Mouse (Mus musculus) E14TG2a.4 (cell line): ENCODE measurements around the gene Ybx1.
"Not testable (repeated sequence)": the region's sequence is repeated elsewhere in the genome, so short reads cannot be mapped to it uniquely, and the experiment has no call there.

ENCODE experiments used
- H3K27me3 ChIP-seq: 2 replicates; pipeline ENCODE4 v1.6.1; 2014; ENCODE audit warnings: low read length, control low read depth; ENCODE audit not compliant: insufficient read depth
- H3K36me3 ChIP-seq: 2 replicates; pipeline ENCODE4 v1.6.1; 2014; ENCODE audit warnings: low read length, control low read depth; ENCODE audit not compliant: insufficient read depth
- H3K4me1 ChIP-seq: replicated peaks from 2 replicates; pipeline ENCODE4 v1.6.1; 2014; ENCODE audit warnings: low read depth, low read length, control low read depth
- H3K4me3 ChIP-seq: replicated peaks from 2 replicates; pipeline ENCODE4 v1.5.1; 2014; ENCODE audit warnings: mild to moderate bottlenecking, low read length
- H3K9me3 ChIP-seq: 2 replicates; pipeline ENCODE4 v1.6.1; 2014; ENCODE audit warnings: low read length, control low read depth
- CTCF ChIP-seq: conservative IDR thresholded peaks from 2 replicates; pipeline ENCODE4 v1.5.1; 2014; ENCODE audit warnings: low read length
- NANOG ChIP-seq: IDR thresholded peaks from 2 replicates; pipeline ENCODE4 v1.6.1; 2014; ENCODE audit warnings: borderline replicate concordance, low read length, mixed read lengths
- POU5F1 ChIP-seq: IDR thresholded peaks from 2 replicates; pipeline ENCODE4 v1.6.1; 2014; ENCODE audit warnings: low read length, borderline replicate concordance

The Ybx1 gene

DNA sequence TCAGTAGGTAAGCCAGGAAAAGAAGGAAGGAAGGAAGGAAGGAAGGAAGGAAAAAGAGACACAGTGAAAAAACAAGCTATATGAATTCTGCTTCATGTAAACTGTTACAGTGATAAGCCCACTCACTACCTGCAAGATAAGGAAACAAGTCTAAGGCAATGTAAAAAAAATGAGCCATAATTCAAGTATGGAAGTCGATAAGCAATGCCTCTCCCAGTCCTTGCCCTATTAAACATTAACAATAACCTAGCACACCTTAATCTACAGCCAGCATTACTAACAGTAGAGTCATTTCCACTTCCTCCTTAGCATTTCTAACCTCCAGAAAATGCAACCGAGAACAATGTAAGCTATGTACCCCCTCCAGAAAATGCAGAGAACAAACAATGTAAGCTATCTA lies 9.1 kb downstream of the Ybx1 start:
- TF ChIP-seq POU5F1 (no peak), NANOG (no peak), CTCF (no peak)
- Histone ChIP-seq H3K36me3 (peaks cover 99% of the 10 kb centered on the region), H3K4me1 (peaks cover 88% of the 10 kb centered on the region), H3K27me3 (no peaks in the 10 kb centered on the region), H3K4me3 (no peak overlapping the region), H3K9me3 (no peaks in the 10 kb centered on the region)

DNA sequence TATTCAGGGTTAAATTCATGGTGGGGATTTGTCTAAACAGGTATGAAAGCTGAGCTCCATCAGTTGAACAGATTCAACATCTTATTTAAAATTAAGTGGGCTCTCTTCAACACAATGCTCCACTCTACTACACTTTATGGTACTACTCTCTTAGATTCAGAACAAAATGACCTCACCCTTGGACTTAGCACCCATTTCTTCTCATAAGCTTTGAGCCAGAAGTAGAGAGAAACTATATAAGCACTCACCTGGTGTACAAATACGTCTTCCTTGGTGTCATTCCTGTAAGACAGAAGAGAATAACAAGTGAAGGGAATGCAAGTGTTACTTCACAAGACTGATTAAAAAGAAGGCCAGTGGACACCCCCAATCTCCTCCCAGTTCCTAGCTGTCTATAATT lies 9.5 kb downstream of the Ybx1 start:
- Histone ChIP-seq H3K9me3 (no peaks in the 10 kb centered on the region), H3K4me3 (no peak overlapping the region), H3K36me3 (peaks cover 99% of the 10 kb centered on the region), H3K27me3 (no peaks in the 10 kb centered on the region), H3K4me1 (peaks cover 88% of the 10 kb centered on the region)
- TF ChIP-seq CTCF (no peak), POU5F1 (no peak), NANOG (no peak)

DNA sequence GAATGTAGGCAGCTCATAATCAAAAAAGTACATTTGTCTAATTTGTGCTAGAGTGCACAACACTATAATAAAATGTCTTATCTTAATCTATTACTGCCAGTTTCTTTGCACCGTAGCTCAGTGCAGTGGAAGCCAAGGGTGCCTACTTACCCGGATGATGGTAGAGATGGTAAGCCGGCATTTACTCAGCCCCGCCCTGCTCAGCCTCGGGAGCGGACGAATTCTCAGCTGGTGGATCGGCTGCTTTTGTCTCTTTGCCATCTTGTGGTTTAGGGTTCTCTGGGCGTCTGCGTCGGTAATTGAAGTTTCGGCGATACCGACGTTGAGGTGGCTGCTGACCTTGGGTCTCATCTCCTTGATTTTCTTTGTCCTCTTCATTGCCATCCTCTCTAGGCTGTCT lies 15.6 kb downstream of the Ybx1 start:
- not testable (repeated sequence) for H3K9me3 ChIP-seq, H3K27me3 ChIP-seq, H3K4me3 ChIP-seq
- peaks cover 71% of the 10 kb centered on the region for H3K4me1 ChIP-seq
- H3K36me3 ChIP-seq = peaks cover 98% of the 10 kb centered on the region

DNA sequence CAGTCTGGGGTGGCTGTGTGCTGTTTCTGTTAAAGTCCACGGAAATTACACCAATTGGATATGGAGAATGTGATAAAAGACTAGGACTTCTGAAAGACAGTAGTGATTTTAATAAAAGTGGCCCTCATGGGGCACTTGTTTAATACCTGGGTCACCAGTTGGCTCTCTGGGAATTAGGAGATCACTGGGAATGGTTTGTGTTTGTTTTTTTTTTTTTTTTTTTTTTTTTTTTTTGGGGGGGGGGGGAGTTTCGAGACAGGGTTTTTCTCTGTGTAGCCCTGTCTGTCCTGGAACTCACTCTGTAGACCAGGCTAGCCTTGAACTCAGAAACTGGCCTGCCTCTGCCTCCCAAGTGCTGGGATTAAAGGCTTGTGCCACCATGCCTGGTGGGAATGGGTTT lies 18.7 kb downstream of the Ybx1 start:
- no peak for TF ChIP-seq NANOG
- no peak for TF ChIP-seq CTCF
- TF ChIP-seq POU5F1 = no peak
- no peaks in the 10 kb centered on the region for H3K27me3 ChIP-seq
- H3K9me3 ChIP-seq = no peaks in the 10 kb centered on the region
- peaks cover 98% of the 10 kb centered on the region for H3K36me3 ChIP-seq
- H3K4me3 ChIP-seq = no peak overlapping the region
- H3K4me1 ChIP-seq = peaks cover 62% of the 10 kb centered on the region

DNA sequence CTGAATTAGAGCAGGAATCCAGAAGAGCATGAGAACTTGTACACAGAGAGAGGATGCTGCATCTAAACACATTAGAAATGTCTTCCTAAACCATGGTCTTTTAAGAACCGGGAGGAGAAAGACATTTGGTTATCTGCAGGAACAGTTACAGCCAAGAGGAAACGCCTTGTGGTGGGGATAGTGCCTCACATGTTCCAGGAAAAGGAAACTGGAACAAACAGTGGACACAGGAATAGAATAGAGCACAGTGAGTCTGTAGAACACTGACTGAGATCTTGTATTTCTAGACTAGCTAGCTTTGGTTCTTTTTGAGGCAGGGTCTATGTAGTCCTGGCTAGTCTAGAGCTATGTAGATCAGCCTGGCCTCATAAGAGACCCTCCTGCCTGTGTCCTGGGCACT lies 19.2 kb downstream of the Ybx1 start:
- H3K4me3 ChIP-seq = no peak overlapping the region
- H3K4me1 ChIP-seq = peaks cover 59% of the 10 kb centered on the region
- TF ChIP-seq CTCF (no peak), NANOG (no peak), POU5F1 (no peak)
- no peaks in the 10 kb centered on the region for H3K27me3 ChIP-seq
- H3K36me3 ChIP-seq = peaks cover 98% of the 10 kb centered on the region
- no peaks in the 10 kb centered on the region for H3K9me3 ChIP-seq

DNA sequence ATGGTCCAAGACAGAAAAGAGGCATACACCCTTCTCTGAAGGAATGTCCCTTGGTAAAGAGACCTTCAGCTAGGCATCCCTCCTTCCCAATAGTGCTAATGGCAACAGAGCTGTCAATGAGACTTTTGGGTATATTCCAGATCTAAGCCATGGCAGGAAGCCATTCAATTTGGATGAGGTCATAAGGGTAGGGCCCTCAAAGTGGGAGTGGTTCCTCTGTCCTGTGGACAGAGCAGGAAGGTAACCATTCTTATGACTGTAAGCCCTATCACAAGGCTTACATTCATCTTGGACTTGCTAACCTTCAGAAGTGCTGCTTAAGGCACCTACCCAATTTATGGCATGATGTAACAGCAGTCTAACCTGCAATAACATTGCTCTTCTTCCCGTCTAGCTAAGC lies 19.8 kb downstream of the Ybx1 start:
- no peak for TF ChIP-seq NANOG
- no peak for TF ChIP-seq POU5F1
- TF ChIP-seq CTCF = no peak
- H3K36me3 ChIP-seq = peaks cover 92% of the 10 kb centered on the region
- H3K4me1 ChIP-seq = peaks cover 53% of the 10 kb centered on the region
- H3K9me3 ChIP-seq = no peaks in the 10 kb centered on the region
- no peaks in the 10 kb centered on the region for H3K27me3 ChIP-seq
- H3K4me3 ChIP-seq = no peak overlapping the region

DNA sequence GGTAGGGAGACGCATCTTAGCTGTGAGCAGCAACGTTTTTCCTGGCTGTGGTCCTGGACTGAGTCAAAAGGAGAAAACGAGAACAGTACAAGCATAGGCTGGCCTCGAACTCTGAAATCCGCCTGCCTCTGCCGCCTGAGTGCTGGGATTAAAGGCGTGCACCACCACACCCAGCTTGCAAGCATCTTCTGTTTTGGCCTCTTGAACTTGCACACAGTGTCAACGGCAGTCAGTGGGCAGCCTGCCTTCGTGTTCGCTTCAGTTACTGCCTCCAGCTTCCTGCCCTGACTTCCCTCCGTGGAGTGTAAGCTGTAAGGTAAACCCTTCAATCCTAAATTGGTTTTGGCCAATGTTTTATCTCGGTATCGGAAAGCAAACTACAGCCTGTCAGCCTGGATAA lies 27.8 kb downstream of the Ybx1 start:
- peaks cover 35% of the 10 kb centered on the region for H3K4me1 ChIP-seq
- H3K9me3 ChIP-seq = no peaks in the 10 kb centered on the region
- no peak overlapping the region for H3K4me3 ChIP-seq
- H3K36me3 ChIP-seq = peaks cover 14% of the 10 kb centered on the region
- TF ChIP-seq NANOG = no peak
- no peak for TF ChIP-seq POU5F1
- TF ChIP-seq CTCF = no peak
- no peaks in the 10 kb centered on the region for H3K27me3 ChIP-seq

DNA sequence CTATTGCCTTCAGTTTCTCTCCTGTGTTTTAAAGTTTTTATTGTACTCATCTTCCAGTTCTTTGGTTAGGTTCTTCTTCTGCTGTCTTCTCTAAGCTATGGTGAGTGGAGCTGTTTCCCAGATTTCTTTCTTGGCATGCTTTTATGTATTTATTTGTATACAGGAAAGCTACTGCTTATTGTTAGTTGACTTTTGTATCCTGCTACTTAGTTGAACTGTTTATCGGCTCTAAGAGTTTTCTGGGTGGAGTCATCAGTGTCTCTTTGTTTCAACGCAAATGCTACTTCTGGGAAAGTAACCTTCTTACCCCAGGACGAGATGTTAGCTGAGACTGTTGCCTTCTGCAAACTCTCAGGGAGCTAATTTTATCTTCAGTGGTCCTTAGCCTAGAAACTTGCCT lies 30.9 kb downstream of the Ybx1 start:
- TF ChIP-seq NANOG (no peak), CTCF (no peak), POU5F1 (no peak)
- Histone ChIP-seq H3K9me3 (no peaks in the 10 kb centered on the region), H3K4me1 (peaks cover 56% of the 10 kb centered on the region), H3K36me3 (no peaks in the 10 kb centered on the region), H3K27me3 (no peaks in the 10 kb centered on the region), H3K4me3 (no peak overlapping the region)

DNA sequence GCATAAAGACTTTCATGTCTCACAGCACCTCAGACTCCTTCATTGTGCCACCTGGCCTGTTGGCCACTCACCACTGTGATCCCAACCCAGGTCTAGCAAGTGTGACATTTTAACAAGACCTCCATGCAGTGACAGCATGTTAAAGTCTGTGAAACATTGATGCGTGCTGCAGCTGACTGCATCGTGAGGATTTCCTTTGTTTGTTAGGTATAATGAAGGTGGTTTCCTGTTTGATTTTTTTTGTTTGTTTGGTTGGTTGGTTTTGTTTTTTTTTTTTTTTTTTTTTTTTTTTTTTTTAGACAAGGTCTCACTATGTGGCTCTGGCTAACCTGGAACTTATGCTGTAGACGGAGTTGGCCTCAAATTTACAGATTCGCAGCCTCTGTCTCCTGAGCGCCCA lies 31.9 kb downstream of the Ybx1 start:
- no peaks in the 10 kb centered on the region for H3K36me3 ChIP-seq
- H3K27me3 ChIP-seq = no peaks in the 10 kb centered on the region
- H3K4me1 ChIP-seq = peaks cover 64% of the 10 kb centered on the region
- H3K9me3 ChIP-seq = no peaks in the 10 kb centered on the region
- no peak for TF ChIP-seq POU5F1
- TF ChIP-seq CTCF = no peak
- no peak for TF ChIP-seq NANOG
- H3K4me3 ChIP-seq = no peak overlapping the region

DNA sequence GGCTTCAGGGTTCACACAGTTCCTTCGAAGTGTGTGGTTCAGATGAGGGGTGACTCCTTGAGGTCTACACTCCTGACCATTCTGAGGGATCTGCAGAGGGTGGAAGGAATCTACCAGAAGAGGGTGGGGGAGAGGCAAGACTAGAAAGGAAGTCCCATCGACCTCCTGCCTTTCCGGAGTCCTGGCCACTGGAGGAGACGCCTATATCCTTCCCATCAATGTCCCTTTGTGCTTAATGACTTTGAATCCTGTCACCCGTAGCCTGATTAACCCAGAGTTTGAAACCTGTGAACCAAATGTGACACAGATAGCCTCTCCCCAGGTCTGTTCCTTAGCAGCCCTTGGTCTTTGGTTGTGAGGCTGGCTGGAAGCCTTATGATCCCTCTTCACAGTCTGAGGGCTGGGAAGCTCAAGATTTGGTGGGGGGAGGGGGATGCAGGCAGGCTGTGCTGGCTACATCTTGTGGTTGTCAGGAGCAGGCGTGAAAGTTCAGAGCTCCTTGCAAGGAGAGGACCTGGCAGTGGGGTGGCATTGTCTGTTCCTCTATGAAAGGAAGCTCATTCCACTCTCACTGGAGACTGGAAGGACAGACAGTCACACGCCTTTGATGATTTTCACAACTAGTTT lies 33.2 kb downstream of the Ybx1 start:
- no peak overlapping the region for H3K4me3 ChIP-seq
- no peaks in the 10 kb centered on the region for H3K36me3 ChIP-seq
- no peaks in the 10 kb centered on the region for H3K27me3 ChIP-seq
- TF ChIP-seq POU5F1 (no peak), NANOG (no peak), CTCF (no peak)
- H3K9me3 ChIP-seq = no peaks in the 10 kb centered on the region
- H3K4me1 ChIP-seq = peaks cover 59% of the 10 kb centered on the region
